Mouse (Mus musculus) limb, embryonic 15.5 days (tissue): ENCODE results near the gene Zdhhc18. TPM values are rescaled to one million over a fixed set of nuclear protein-coding genes. Genes with fewer than 3 reads are reported as not detected.

Experiments
- ATAC-seq: fragments of 200-750 bp; cut with Nextera tagmentation; 2 replicates; pipeline ENCODE4 v1.8.0; 2017; ENCODE audit warnings: low read depth, moderate TSS enrichment; ENCODE audit not compliant: insufficient number of reproducible peaks, low FRiP score, low TSS enrichment
- H3K27ac ChIP-seq: fragments of 300-500 bp; sonication (generic); 2 replicates; pipeline ENCODE4 v1.5.1; 2015; ENCODE audit warnings: moderate library complexity, mild to moderate bottlenecking, inconsistent platforms
- H3K27me3 ChIP-seq: fragments of 300-500 bp; sonication (generic); 2 replicates; pipeline ENCODE4 v1.6.1; 2015; ENCODE audit warnings: inconsistent platforms
- H3K36me3 ChIP-seq: fragments of 300-500 bp; sonication (generic); 2 replicates; pipeline ENCODE4 v1.6.1; 2015; ENCODE audit warnings: inconsistent platforms
- H3K4me1 ChIP-seq: fragments of 300-500 bp; sonication (generic); 2 replicates; pipeline ENCODE4 v1.6.1; 2015; ENCODE audit warnings: inconsistent platforms
- H3K4me2 ChIP-seq: fragments of 300-500 bp; sonication (generic); 2 replicates; pipeline ENCODE4 v1.6.1; 2015; ENCODE audit warnings: mild to moderate bottlenecking, inconsistent platforms
- H3K4me3 ChIP-seq: fragments of 300-500 bp; sonication (generic); 2 replicates; pipeline ENCODE4 v1.5.1; 2015; ENCODE audit warnings: mild to moderate bottlenecking, inconsistent platforms
- H3K9ac ChIP-seq: fragments of 300-500 bp; sonication (generic); 2 replicates; pipeline ENCODE4 v1.6.1; 2015; ENCODE audit warnings: inconsistent platforms
- H3K9me3 ChIP-seq: fragments of 300-500 bp; sonication (generic); 2 replicates; pipeline ENCODE4 v1.6.1; 2016; ENCODE audit warnings: inconsistent platforms
- WGBS: fragments of 180-500 bp; shearing (Covaris S2); methylation state at CpG from one replicate; pipeline ENCODE4 v1.1.7; 2015; 5-methylcytosine and 5-hydroxymethylcytosine counted together
- polyA plus RNA-seq: library from polyadenylated mRNA; unstranded; fragments of >200 nt; fragmentation: Nextera tagmentation; extraction: Ambion mirVana; gene quantifications from 2 replicates; pipeline ENCODE4 v1.2.1, GENCODE M21; 2015

Gene Zdhhc18
- polyA plus RNA-seq, 1 experiment from 2014 or later, result 3.6 TPM

DNA sequence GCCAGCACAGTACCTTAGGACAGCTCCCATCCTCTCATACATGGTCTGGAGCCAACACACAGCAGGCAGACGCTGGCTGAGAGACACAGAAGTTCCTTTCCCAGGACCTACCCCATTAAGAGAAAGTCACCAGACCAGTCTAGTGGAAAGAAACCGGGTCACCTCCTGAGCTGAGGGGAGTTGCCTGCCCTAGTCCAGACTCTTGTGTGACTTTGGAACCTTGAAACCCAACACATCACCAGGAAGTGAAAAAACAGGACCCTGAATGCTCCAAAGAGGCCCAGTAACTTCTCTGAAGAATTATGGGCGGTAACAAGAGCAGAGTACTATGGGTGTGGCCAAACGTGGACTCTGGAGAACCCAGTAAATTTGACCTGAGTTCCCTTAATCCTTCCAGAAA, 51.3 kb downstream of the Zdhhc18 start:
- H3K36me3 ChIP-seq, result peaks cover 6% of the 10 kb centered on the region
- H3K27ac ChIP-seq, result peak overlapping the region; percentile 78
- H3K9ac ChIP-seq, result no peak overlapping the region
- 28% methylated on average over 4 of the region's 4 CpGs for WGBS
- peaks cover 42% of the 10 kb centered on the region for H3K27me3 ChIP-seq
- no peak for ATAC-seq
- H3K4me1 ChIP-seq, result peaks cover 28% of the 10 kb centered on the region
- H3K4me3 ChIP-seq, result no peak overlapping the region
- H3K4me2 ChIP-seq, result peak overlapping the region; percentile 74; the same call in 1 of the 2 replicates
- no peaks in the 10 kb centered on the region for H3K9me3 ChIP-seq

DNA sequence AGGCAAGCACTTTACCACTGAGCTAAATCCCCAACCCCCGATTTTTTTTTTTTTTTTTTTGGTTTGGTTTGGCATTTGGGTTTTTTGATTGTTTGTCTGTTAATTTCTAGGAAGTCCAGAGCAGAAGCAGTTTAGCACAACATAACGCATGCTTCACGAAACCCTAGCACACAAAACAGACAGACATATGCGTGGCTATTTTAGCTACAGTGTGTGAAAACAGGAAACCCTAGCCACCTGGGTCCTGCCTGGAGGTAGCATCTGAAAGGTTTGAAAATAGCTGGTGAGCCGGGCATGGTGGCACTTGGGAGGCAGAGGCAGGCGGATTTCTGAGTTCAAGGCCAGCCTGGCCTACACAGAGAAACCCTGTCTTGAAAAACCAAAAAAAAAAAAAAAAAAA, 53.9 kb downstream of the Zdhhc18 start:
- Histone ChIP-seq H3K27me3 (peaks cover 19% of the 10 kb centered on the region), H3K9ac (no peak overlapping the region), H3K36me3 (peaks cover 20% of the 10 kb centered on the region), H3K27ac (no peak overlapping the region), H3K4me1 (peaks cover 23% of the 10 kb centered on the region), H3K9me3 (no peaks in the 10 kb centered on the region), H3K4me3 (no peak overlapping the region), H3K4me2 (no peak overlapping the region)
- 73% methylated on average over 6 of the region's 6 CpGs for WGBS
- ATAC-seq, result no peak

DNA sequence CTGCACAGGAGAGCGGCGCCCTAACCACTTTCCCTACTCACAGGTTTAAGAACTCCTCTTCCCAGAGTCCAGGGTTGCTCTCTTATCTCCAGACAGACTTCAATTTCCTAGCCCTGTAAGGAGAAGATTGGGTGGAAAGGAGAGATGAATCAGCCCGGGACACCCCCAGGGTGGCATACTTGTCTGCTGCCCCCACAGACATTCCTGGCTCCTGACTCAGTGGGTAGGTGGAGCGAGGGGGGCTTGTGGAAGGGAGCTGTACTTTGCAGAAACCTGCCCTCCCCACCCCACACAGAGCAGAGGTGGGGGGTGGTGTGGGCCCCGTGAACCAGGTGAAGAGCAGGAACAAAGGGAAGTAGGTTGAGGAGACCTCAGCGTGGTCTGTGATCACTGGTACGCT, 54.4 kb downstream of the Zdhhc18 start:
- Histone ChIP-seq H3K9me3 (no peaks in the 10 kb centered on the region), H3K4me2 (no peak overlapping the region), H3K4me3 (no peak overlapping the region), H3K36me3 (peaks cover 24% of the 10 kb centered on the region), H3K27me3 (peaks cover 18% of the 10 kb centered on the region), H3K4me1 (peaks cover 23% of the 10 kb centered on the region), H3K27ac (peak overlapping the region; percentile 48), H3K9ac (no peak overlapping the region)
- 60% methylated on average over 7 of the region's 7 CpGs for WGBS
- no peak for ATAC-seq

DNA sequence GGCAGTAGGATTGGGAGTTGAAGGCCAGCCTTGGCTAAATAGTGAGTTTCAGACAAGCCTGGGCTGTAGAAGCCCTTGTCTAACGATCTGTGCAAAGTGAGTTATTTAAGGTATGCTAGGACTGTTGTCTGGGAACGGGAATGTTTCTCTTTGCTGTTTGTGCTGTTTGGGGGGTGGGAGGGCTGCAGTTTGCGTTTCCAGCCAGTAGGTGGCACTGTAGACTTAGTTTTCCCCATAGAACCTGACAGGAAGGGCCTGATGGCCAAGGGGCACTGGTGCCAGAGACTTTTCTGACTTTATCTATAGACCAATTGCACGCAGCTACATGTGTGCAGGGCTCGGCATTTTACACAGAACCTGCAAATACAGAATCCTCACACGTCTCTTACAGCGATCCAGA, 57.4 kb downstream of the Zdhhc18 start:
- 32% methylated on average over 7 of the region's 7 CpGs for WGBS
- no peak overlapping the region for H3K27ac ChIP-seq
- no peak for ATAC-seq

DNA sequence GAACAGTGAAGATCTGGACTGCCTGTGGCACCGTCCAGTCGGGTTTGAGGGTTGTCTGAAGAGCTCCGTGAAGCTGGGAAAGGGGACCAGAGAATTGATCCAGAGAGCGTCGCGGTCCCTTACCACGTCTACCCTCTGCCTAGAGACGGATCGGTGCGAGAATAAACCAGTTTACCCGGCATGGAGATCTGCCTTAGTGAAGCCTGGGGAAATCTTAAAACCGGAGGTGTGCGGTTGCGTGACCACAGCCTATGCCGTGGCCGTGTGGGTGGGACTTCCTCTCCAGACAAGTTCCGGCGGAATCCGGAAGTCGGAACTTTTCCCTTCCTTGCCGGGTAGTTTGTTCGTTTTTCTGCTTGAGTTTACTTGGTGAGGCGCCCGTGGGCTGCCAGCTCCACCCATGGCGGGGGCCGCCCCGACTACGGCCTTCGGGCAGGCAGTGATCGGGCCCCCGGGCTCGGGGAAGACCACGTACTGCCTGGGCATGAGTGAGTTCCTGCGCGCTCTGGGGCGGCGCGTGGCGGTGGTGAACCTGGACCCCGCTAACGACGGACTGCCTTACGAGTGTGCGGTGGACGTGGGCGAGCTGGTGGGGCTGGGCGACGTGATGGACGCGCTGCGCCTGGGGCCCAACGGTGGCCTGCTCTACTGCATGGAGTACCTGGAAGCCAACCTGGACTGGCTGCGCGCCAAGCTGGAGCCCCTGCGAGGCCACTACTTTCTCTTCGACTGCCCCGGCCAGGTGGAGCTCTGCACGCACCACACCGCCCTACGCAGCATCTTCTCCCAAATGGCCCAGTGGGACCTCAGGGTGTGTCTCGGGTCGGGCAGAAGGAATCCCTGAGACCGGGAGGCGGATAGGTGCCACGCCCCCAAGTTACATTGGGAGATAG, 65.6 kb downstream of the Zdhhc18 start, which contains the start of gene Gpn2:
TSS of gene Gpn2 (plus strand) at position 304 of the 893 bp plus-strand sequence.
- H3K9me3 ChIP-seq, result no peaks in the 10 kb centered on the region
- peak within 1 kb of the TSS; percentile 97 for H3K4me3 ChIP-seq
- peaks cover 16% of the 10 kb centered on the region for H3K4me1 ChIP-seq
- 1% methylated on average over 65 of the region's 65 CpGs for WGBS
- H3K4me2 ChIP-seq, result peak within 1 kb of the TSS; percentile 100
- peaks cover 66% of the 10 kb centered on the region for H3K36me3 ChIP-seq
- peak within 1 kb of the TSS; percentile 85 for H3K27ac ChIP-seq
- H3K27me3 ChIP-seq, result no peaks in the 10 kb centered on the region
- peak; percentile 71; the same call in 1 of the 2 replicates for ATAC-seq
- H3K9ac ChIP-seq, result peak within 1 kb of the TSS; percentile 76

More for the DNA sequence above, 57.4 kb downstream of the Zdhhc18 start:
- H3K4me1 ChIP-seq, result peaks cover 8% of the 10 kb centered on the region; the same call in 1 of the 2 replicates
- H3K36me3 ChIP-seq, result peaks cover 54% of the 10 kb centered on the region
- H3K9ac ChIP-seq, result no peak overlapping the region
- no peak overlapping the region for H3K4me2 ChIP-seq
- H3K4me3 ChIP-seq, result no peak overlapping the region
- no peaks in the 10 kb centered on the region for H3K27me3 ChIP-seq
- H3K9me3 ChIP-seq, result no peaks in the 10 kb centered on the region

DNA sequence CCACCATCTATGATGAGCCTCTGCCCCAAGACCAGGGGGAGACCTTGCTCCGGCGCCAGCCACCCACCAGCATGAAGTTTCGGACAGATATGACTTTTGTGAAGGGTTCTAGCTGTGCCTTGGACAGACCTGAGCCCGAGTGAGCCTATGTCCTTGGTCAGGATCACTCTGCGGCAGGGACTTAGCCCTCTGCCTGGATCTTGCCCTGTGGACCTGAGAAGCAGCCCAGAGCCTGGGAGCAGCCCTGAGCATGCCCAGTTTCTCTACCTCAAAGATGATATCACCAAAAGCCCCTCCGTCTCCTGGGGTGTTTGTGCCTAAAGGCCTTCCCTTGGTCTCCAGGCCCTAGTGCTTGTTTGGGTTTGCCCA, 66.3 kb downstream of the Zdhhc18 start:
- peak overlapping the region; percentile 76 for H3K9ac ChIP-seq
- no peaks in the 10 kb centered on the region for H3K9me3 ChIP-seq
- 66% methylated on average over 6 of the region's 6 CpGs for WGBS
- ATAC-seq, result no peak
- H3K4me1 ChIP-seq, result peaks cover 16% of the 10 kb centered on the region
- peak overlapping the region; percentile 100 for H3K4me2 ChIP-seq
- peak overlapping the region; percentile 85 for H3K27ac ChIP-seq
- H3K27me3 ChIP-seq, result no peaks in the 10 kb centered on the region
- H3K4me3 ChIP-seq, result peak overlapping the region; percentile 97
- peaks cover 66% of the 10 kb centered on the region for H3K36me3 ChIP-seq

DNA sequence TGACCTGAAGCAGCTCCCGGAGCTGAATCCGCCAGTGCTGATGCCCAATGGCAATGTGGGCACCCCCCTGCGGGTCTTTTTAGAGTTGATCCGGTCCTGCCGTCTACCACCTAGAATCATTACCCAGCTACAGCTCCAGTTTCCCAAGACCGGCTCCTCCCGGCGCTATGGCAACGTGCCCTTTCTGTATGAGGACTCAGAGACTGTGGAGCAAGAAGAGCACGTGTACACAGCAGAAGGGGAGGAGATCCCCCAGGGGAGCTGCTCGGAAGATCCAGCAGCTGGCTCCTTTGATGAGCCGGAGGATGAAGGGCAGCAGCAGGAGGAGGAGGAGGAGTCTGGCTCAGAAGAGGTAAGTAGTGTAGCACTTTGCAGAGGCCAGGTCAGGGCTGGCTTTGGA, 72.0 kb downstream of the Zdhhc18 start:
- H3K36me3 ChIP-seq, result peaks cover 46% of the 10 kb centered on the region
- ATAC-seq, result no peak
- no peak overlapping the region for H3K4me3 ChIP-seq
- peaks cover 13% of the 10 kb centered on the region; the same call in 1 of the 2 replicates for H3K4me1 ChIP-seq
- H3K27ac ChIP-seq, result no peak overlapping the region
- no peak overlapping the region for H3K4me2 ChIP-seq
- H3K27me3 ChIP-seq, result no peaks in the 10 kb centered on the region
- WGBS, result 72% methylated on average over 12 of the region's 12 CpGs
- H3K9me3 ChIP-seq, result no peaks in the 10 kb centered on the region
- H3K9ac ChIP-seq, result no peak overlapping the region

DNA sequence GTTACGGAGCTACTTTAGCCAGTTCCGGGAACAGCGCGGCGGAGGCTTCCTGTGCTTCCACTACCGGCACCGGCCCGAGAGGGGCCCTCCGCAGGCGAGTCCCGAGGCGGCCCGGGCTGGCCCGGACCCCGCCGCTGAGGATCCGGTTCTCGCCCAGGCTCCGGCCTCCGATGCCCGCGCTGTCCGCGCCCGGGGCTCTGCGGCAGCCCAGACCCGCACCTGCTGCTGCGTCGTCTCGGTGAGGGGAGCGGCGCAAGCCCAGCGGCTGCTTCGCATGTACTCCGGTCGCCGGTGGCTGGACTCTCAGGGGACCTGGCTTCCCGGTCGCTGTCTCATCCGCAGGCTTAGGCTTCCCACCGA, 75.1 kb downstream of the Zdhhc18 start:
- H3K9ac ChIP-seq, result peak overlapping the region; percentile 86
- H3K4me2 ChIP-seq, result peak overlapping the region; percentile 88
- peaks cover 10% of the 10 kb centered on the region; the same call in 1 of the 2 replicates for H3K4me1 ChIP-seq
- peaks cover 20% of the 10 kb centered on the region for H3K36me3 ChIP-seq
- ATAC-seq, result peak; percentile 40; the same call in 1 of the 2 replicates
- no peaks in the 10 kb centered on the region for H3K9me3 ChIP-seq
- H3K27ac ChIP-seq, result peak overlapping the region; percentile 90
- peak overlapping the region; percentile 99 for H3K4me3 ChIP-seq
- H3K27me3 ChIP-seq, result no peaks in the 10 kb centered on the region
- under 1% methylated on average over 41 of the region's 41 CpGs for WGBS

DNA sequence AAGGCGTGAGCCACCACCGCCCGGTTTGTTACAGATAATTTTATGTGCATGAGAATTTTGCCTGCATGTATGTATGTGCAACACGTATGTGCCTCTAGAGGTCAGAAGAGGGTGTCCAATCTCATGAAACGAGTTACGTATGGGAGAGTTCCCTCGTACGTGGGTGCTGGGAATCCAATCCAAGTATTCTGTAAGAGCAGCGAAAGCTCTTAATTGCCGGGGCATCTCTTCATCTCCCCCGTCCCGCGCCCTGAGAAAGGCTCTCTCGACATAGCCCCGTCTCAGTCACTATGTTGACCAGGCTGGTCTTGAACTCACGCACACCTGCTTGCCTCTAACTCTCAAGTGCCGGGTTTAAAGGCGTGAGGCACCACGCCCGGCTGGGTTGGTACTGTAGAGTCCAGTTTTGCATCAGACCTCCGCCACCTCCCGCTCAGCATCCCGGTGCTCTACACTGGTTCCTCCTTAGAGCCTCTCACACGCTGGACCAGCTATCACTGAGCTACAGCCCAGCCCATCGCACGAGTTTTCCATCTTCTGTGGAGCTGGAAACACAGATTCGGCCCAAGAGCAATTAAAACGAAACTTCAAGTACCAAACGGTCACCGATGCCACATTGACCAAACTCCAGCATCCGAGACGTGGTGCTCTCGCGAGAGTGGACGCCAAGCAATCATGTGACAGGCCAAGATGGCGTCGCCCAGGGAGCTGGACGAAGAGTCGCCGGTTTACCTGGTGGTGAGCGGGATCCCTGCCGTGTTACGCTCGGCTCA, 75.7 kb downstream of the Zdhhc18 start, which contains the start of gene Gpatch3:
TSS of gene Gpatch3 (plus strand) at position 676 of the 773 bp plus-strand sequence.
- peak; percentile 86 for ATAC-seq

DNA sequence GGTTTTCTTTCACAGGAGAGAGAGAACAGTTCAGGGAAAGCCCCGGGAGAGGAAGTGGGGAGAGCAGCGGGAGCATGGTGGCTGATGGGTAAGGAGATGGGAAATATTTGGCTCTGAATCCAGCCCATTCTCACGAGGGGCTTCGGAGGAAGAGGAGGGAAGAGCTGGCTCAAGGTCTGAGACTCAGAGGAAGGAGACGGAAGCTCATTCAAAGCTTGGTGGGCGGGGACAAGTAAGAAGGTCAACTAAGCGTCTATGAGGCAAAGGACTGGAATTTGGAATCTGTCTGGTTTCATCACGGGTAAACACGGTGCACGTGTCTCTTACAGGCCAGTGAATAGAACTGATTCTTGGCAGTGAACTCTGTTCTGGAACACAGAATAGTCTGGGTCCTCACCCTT, 79.9 kb downstream of the Zdhhc18 start:
- no peak overlapping the region for H3K27ac ChIP-seq
- peaks cover 4% of the 10 kb centered on the region; the same call in 1 of the 2 replicates for H3K4me1 ChIP-seq
- no peaks in the 10 kb centered on the region for H3K9me3 ChIP-seq
- no peak overlapping the region for H3K9ac ChIP-seq
- no peak overlapping the region for H3K4me2 ChIP-seq
- no peaks in the 10 kb centered on the region for H3K36me3 ChIP-seq
- no peaks in the 10 kb centered on the region for H3K27me3 ChIP-seq
- ATAC-seq, result no peak
- H3K4me3 ChIP-seq, result no peak overlapping the region
- WGBS, result 54% methylated on average over 10 of the region's 10 CpGs

More for the DNA sequence above, 75.7 kb downstream of the Zdhhc18 start, which contains the start of gene Gpatch3:
- H3K9ac ChIP-seq, result peak within 1 kb of the TSS; percentile 86
- 6% methylated on average over 44 of the region's 44 CpGs for WGBS
- peaks cover 10% of the 10 kb centered on the region; the same call in 1 of the 2 replicates for H3K4me1 ChIP-seq
- H3K27ac ChIP-seq, result peak within 1 kb of the TSS; percentile 90
- H3K9me3 ChIP-seq, result no peaks in the 10 kb centered on the region
- H3K36me3 ChIP-seq, result peaks cover 16% of the 10 kb centered on the region
- H3K27me3 ChIP-seq, result no peaks in the 10 kb centered on the region
- H3K4me2 ChIP-seq, result peak within 1 kb of the TSS; percentile 88
- H3K4me3 ChIP-seq, result peak within 1 kb of the TSS; percentile 99

DNA sequence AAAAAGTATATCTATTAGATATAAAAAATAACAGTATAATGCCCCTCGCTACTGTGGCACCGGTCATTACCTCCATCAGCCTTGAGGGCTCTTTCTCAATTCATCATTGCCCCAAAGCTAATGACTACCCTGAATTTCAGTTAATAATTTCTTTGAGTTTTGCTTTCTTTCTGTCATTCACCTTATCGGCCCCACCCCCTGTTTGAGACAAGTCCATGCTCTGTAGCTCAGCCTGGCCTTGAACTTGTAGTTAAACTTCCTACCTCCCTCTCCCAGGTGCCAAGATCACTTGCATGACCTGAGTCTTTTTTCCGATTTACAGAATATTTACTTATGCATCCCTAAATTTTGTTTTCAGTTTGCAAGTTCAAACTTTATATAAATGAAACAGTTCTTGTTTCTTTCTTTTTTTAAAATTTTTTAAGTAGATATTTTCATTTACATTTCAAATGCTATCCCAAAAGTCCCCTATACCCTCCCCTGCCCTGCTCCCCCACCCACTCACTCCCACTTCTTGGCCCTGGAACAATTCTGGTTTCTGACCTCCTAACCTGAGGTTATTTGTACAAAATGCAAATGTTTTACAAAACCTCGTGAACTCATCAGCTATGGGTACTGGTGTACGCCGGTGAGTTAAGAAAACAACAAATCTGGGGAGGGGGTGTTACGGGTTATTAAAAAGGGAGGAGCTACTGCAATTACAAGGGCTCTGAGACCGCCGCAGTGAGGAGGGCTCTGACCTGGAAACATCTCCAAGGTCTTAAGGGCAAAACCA, 80.5 kb downstream of the Zdhhc18 start:
- no peak overlapping the region for H3K9ac ChIP-seq
- H3K27me3 ChIP-seq, result no peaks in the 10 kb centered on the region
- no peak overlapping the region for H3K4me2 ChIP-seq
- H3K4me3 ChIP-seq, result no peak overlapping the region
- H3K4me1 ChIP-seq, result peaks cover 3% of the 10 kb centered on the region; the same call in 1 of the 2 replicates
- ATAC-seq, result no peak
- 82% methylated on average over 10 of the region's 10 CpGs for WGBS
- H3K36me3 ChIP-seq, result no peaks in the 10 kb centered on the region
- no peaks in the 10 kb centered on the region for H3K9me3 ChIP-seq
- H3K27ac ChIP-seq, result no peak overlapping the region
